Mouse (Mus musculus) CH12.LX (cell line): ENCODE results near the gene Acer3. TPM values are rescaled to one million over a fixed set of nuclear protein-coding genes. Genes with fewer than 3 reads are reported as not detected.

ENCODE experiments used
- DNase-seq: peaks from one replicate; pipeline ENCODE4 v3.0.0-alpha.2; 2013; ENCODE audit errors: extremely low read depth
- H3K27ac ChIP-seq: 2 replicates; pipeline ENCODE4 v1.5.1; 2012; ENCODE audit warnings: low read depth, mild to moderate bottlenecking, control low read depth, moderate library complexity; ENCODE audit not compliant: insufficient read depth
- H3K27me3 ChIP-seq: replicated peaks from 2 replicates; pipeline ENCODE3; 2012; ENCODE audit warnings: inconsistent platforms
- H3K36me3 ChIP-seq, 2 experiments: replicated peaks in 1 of 2; 2 replicates each; pipeline versions ENCODE3 to v1.6.1; 2012; ENCODE audit warnings: inconsistent platforms in 1 of 2, low read length in 1 of 2, mild to moderate bottlenecking in 1 of 2, mixed read lengths in 1 of 2, moderate library complexity in 1 of 2; ENCODE audit not compliant: control insufficient read depth in 1 of 2, insufficient read depth in 1 of 2
- H3K4me1 ChIP-seq, 2 experiments: 2 replicates each; pipeline ENCODE4 v1.6.1; 2012; ENCODE audit warnings: inconsistent platforms in 1 of 2, moderate library complexity in 1 of 2; ENCODE audit not compliant: insufficient read depth in 2 of 2, control insufficient read depth in 1 of 2
- H3K4me2 ChIP-seq: 2 replicates; pipeline ENCODE4 v1.6.1; 2012; ENCODE audit warnings: low read depth, mild to moderate bottlenecking, control low read depth; ENCODE audit not compliant: poor library complexity, insufficient read depth, severe bottlenecking
- H3K4me3 ChIP-seq, 3 experiments: fragments of 150-350 bp in 1 of 3; sonication (generic) in 1 of 3; replicated peaks in 1 of 3; 2 replicates each; pipeline versions ENCODE3 to v1.5.1; 2011 to 2012; ENCODE audit warnings: low read depth in 2 of 3, low read length in 2 of 3, mild to moderate bottlenecking in 2 of 3, moderate library complexity in 2 of 3, control low read depth in 1 of 3, improper control_type of control experiment in 1 of 3, inconsistent platforms in 1 of 3, mixed read lengths in 1 of 3; ENCODE audit not compliant: poor library complexity in 1 of 3
- H3K79me2 ChIP-seq: replicated peaks from 2 replicates; pipeline ENCODE4 v1.6.1; 2012; ENCODE audit warnings: mild to moderate bottlenecking, moderate library complexity; ENCODE audit not compliant: control insufficient read depth, poor library complexity, insufficient read depth, severe bottlenecking; ENCODE audit errors: extremely low read depth
- H3K9ac ChIP-seq: 2 replicates; pipeline ENCODE4 v1.6.1; 2012; ENCODE audit warnings: low read depth, mild to moderate bottlenecking, control low read depth, moderate library complexity; ENCODE audit not compliant: insufficient read depth
- H3K9me3 ChIP-seq: replicated peaks from 2 replicates; pipeline ENCODE3; 2012; ENCODE audit warnings: low read length, inconsistent platforms, mixed read lengths
- CHD2 ChIP-seq: IDR thresholded peaks from 2 replicates; pipeline ENCODE4 v1.6.1; 2011; ENCODE audit warnings: low read length, improper control_type of control experiment
- ELF1 ChIP-seq: IDR thresholded peaks from 2 replicates; pipeline ENCODE4 v1.6.1; 2014; ENCODE audit warnings: low read depth, mild to moderate bottlenecking, inconsistent platforms, low read length, improper control_type of control experiment
- GABPA ChIP-seq: IDR thresholded peaks from 2 replicates; pipeline ENCODE4 v1.6.1; 2012; ENCODE audit warnings: low read depth, low read length, improper control_type of control experiment, inconsistent platforms; ENCODE audit not compliant: insufficient replicate concordance
- HCFC1 ChIP-seq: IDR thresholded peaks from 2 replicates; pipeline ENCODE4 v1.6.1; 2012; ENCODE audit warnings: low read depth, mild to moderate bottlenecking, inconsistent platforms, low read length, improper control_type of control experiment
- IRF4 ChIP-seq: IDR thresholded peaks from 2 replicates; pipeline ENCODE4 v1.6.1; 2014; ENCODE audit warnings: low read depth, mild to moderate bottlenecking, inconsistent platforms, low read length, improper control_type of control experiment
- JUN ChIP-seq: IDR thresholded peaks from 2 replicates; pipeline ENCODE4 v1.6.1; 2011; ENCODE audit warnings: low read depth, mild to moderate bottlenecking, low read length, improper control_type of control experiment, moderate library complexity; ENCODE audit not compliant: insufficient read depth
- MAFK ChIP-seq: IDR thresholded peaks from 2 replicates; pipeline ENCODE4 v1.6.1; 2011; ENCODE audit warnings: low read length, improper control_type of control experiment; ENCODE audit not compliant: insufficient replicate concordance
- MAX ChIP-seq: IDR thresholded peaks from 2 replicates; pipeline ENCODE4 v1.6.1; 2011; ENCODE audit warnings: low read length, improper control_type of control experiment
- MAZ ChIP-seq: IDR thresholded peaks from 2 replicates; pipeline ENCODE4 v1.6.1; 2012; ENCODE audit warnings: low read depth, mild to moderate bottlenecking, inconsistent platforms, low read length, improper control_type of control experiment, moderate library complexity
- MEF2A ChIP-seq: IDR thresholded peaks from 2 replicates; pipeline ENCODE4 v1.6.1; 2014; ENCODE audit warnings: low read depth, mild to moderate bottlenecking, inconsistent platforms, low read length, improper control_type of control experiment, borderline replicate concordance
- MYC ChIP-seq: IDR thresholded peaks from 2 replicates; pipeline ENCODE4 v1.6.1; 2011; ENCODE audit warnings: low read depth, mild to moderate bottlenecking, improper control_type of control experiment, low read length
- NELFE ChIP-seq: IDR thresholded peaks from 2 replicates; pipeline ENCODE4 v1.6.1; 2011; ENCODE audit warnings: low read depth, low read length, improper control_type of control experiment
- NRF1 ChIP-seq: IDR thresholded peaks from 2 replicates; pipeline ENCODE4 v1.6.1; 2014; ENCODE audit warnings: low read depth, mild to moderate bottlenecking, inconsistent platforms, low read length, improper control_type of control experiment, moderate library complexity
- PAX5 ChIP-seq: IDR thresholded peaks from 2 replicates; pipeline ENCODE4 v1.6.1; 2012; ENCODE audit warnings: low read length, inconsistent platforms, mixed read lengths
- POLR2AphosphoS2 ChIP-seq: IDR thresholded peaks from 2 replicates; pipeline ENCODE4 v1.6.1; 2011; ENCODE audit warnings: low read depth, low read length, improper control_type of control experiment
- RAD21 ChIP-seq: IDR thresholded peaks from 2 replicates; pipeline ENCODE4 v1.6.1; 2011; ENCODE audit warnings: low read depth, mild to moderate bottlenecking, low read length, improper control_type of control experiment, moderate library complexity
- SIN3A ChIP-seq: IDR thresholded peaks from 2 replicates; pipeline ENCODE4 v1.6.1; 2012; ENCODE audit warnings: low read length, improper control_type of control experiment, inconsistent platforms
- TCF12 ChIP-seq: IDR thresholded peaks from 2 replicates; pipeline ENCODE4 v1.6.1; 2014; ENCODE audit warnings: low read depth, mild to moderate bottlenecking, inconsistent platforms, low read length, improper control_type of control experiment
- UBTF ChIP-seq: IDR thresholded peaks from 2 replicates; pipeline ENCODE4 v1.6.1; 2012; ENCODE audit warnings: low read depth, mild to moderate bottlenecking, inconsistent platforms, low read length, improper control_type of control experiment, moderate library complexity
- USF1 ChIP-seq: IDR thresholded peaks from 2 replicates; pipeline ENCODE4 v1.6.1; 2014; ENCODE audit warnings: low read depth, mild to moderate bottlenecking, inconsistent platforms, low read length, improper control_type of control experiment
- ZC3H11A ChIP-seq: IDR thresholded peaks from 2 replicates; pipeline ENCODE4 v1.6.1; 2012; ENCODE audit warnings: low read depth, mild to moderate bottlenecking, inconsistent platforms, low read length, improper control_type of control experiment
- ZMIZ1 ChIP-seq: IDR thresholded peaks from 2 replicates; pipeline ENCODE4 v1.6.1; 2012; ENCODE audit warnings: low read depth, mild to moderate bottlenecking, inconsistent platforms, low read length, improper control_type of control experiment
- dilution Hi-C: fragments of 300-500 bp; cut with MboI; formaldehyde crosslinking; loops from 2 replicates; pipeline ENCODE4 v1.14.3; 2020; ENCODE audit warnings: low sequenced_read_pairs; ENCODE audit not compliant: extremely low pct_unique_long_range_greater_than_20kb, extremely low pct_ligation_motif_present
- in situ Hi-C: fragments of 300-500 bp; cut with MboI; formaldehyde crosslinking; loops from 3 replicates; pipeline ENCODE4 v1.14.3; 2019; ENCODE audit warnings: low sequenced_read_pairs, low pct_ligation_motif_present, low pct_unique_long_range_greater_than_20kb, mixed read lengths
- polyA plus RNA-seq: library from polyadenylated mRNA; unstranded; fragments of >175 nt; gene quantifications from 2 replicates; pipeline ENCODE4 v1.2.1, GENCODE M21; 2012; ENCODE audit warnings: low read depth; ENCODE audit not compliant: insufficient read length
- total RNA-seq, 2 experiments: library from RNA; depleted of rRNA; stranded (reverse); fragments of 300-350 nt in 1 of 2; fragments of >200 nt in 1 of 2; gene quantifications; 2 replicates each; pipeline ENCODE4 v1.2.3; 2012 to 2014

Gene Acer3
- total and polyA plus RNA-seq, 3 experiments: 10.7 to 16.6 (median 14.4) TPM

- Histone ChIP-seq H3K36me3 (no peaks in the 10 kb centered on the region), H3K4me3 (no peak overlapping the region), H3K9me3 (no peaks in the 10 kb centered on the region), H3K27me3 (peaks cover 22% of the 10 kb centered on the region), H3K9ac (no peak overlapping the region), H3K4me1 (peaks cover 5 to 24% of the 10 kb centered on the region in 2 experiments), H3K27ac (no peak overlapping the region), H3K79me2 (no peaks in the 10 kb centered on the region), H3K4me2 (no peak overlapping the region)
- in situ Hi-C loops: no loop called here
- no peak for TF ChIP-seq MYC
- TF ChIP-seq SIN3A: no peak
- TF ChIP-seq POLR2AphosphoS2: no peak
- no peak for TF ChIP-seq ZMIZ1
- no peak for TF ChIP-seq MAZ
- TF ChIP-seq NRF1: no peak
- TF ChIP-seq JUN: no peak
- dilution Hi-C loops: no loop called here
- no peak for DNase-seq
Observed at GRCm38 (mm10) chr7:98177071-98177485, 143.9 kb downstream of the Acer3 start.

GRCm38 (mm10) chr7:98176322-98177070 lies 144.5 kb downstream of the Acer3 start:
- Histone ChIP-seq H3K27ac (no peak overlapping the region), H3K27me3 (peaks cover 24% of the 10 kb centered on the region), H3K79me2 (no peaks in the 10 kb centered on the region), H3K4me2 (no peak overlapping the region), H3K9ac (no peak overlapping the region), H3K4me1 (peaks cover 5 to 24% of the 10 kb centered on the region in 2 experiments), H3K4me3 (no peak overlapping the region), H3K36me3 (no peaks in the 10 kb centered on the region), H3K9me3 (no peaks in the 10 kb centered on the region)
- no peak for DNase-seq
- TF ChIP-seq RAD21: no peak
- no peak for TF ChIP-seq UBTF
- no peak for TF ChIP-seq ZC3H11A
- TF ChIP-seq MAFK: no peak
- no peak for TF ChIP-seq IRF4
- no peak for TF ChIP-seq TCF12
- TF ChIP-seq PAX5: no peak
- no peak for TF ChIP-seq NRF1
- TF ChIP-seq USF1: no peak
- no peak for TF ChIP-seq HCFC1
- no peak for TF ChIP-seq ZMIZ1
- TF ChIP-seq CHD2: no peak
- no peak for TF ChIP-seq POLR2AphosphoS2
- no peak for TF ChIP-seq NELFE
- no peak for TF ChIP-seq MAX
- no peak for TF ChIP-seq ELF1
- no peak for TF ChIP-seq GABPA
- no peak for TF ChIP-seq MEF2A
- in situ Hi-C loops (no loop called here), dilution Hi-C loops (no loop called here)
